Mouse (Mus musculus) c-Kit-positive CD71-positive TER-119-positive erythroid progenitor cells, embryonic 14.5 days (primary cell): ENCODE measurements around the gene Hps4.
A peak's percentile ranks its signal among the peaks of the same experiment; 100 is the strongest.

Experiments used
- DNase-seq: peaks from one replicate; pipeline ENCODE4 v3.0.0-alpha.2; 2013; ENCODE audit warnings: low spot score

Gene Hps4

GRCm38 (mm10) chr5:112367338-112367737 lies 24.5 kb downstream of the Hps4 start:
- no peak for DNase-seq

- DNase-seq, result no peak
Observed at GRCm38 (mm10) chr5:112367929-112368328, 25.0 kb downstream of the Hps4 start.

GRCm38 (mm10) chr5:112368666-112369065 lies 25.8 kb downstream of the Hps4 start:
- DNase-seq, result no peak

- DNase-seq, result no peak
Observed at GRCm38 (mm10) chr5:112369326-112369725, 26.4 kb downstream of the Hps4 start.

- DNase-seq, result no peak
Observed at GRCm38 (mm10) chr5:112370236-112370813, 27.4 kb downstream of the Hps4 start.

GRCm38 (mm10) chr5:112371933-112372332 lies 29.1 kb downstream of the Hps4 start:
- no peak for DNase-seq

GRCm38 (mm10) chr5:112376111-112376510 lies 33.2 kb downstream of the Hps4 start:
- DNase-seq, result no peak

GRCm38 (mm10) chr5:112377380-112377779 lies 34.5 kb downstream of the Hps4 start:
- no peak for DNase-seq

GRCm38 (mm10) chr5:112378716-112379115 lies 35.8 kb downstream of the Hps4 start:
- DNase-seq, result no peak

GRCm38 (mm10) chr5:112381154-112381553 lies 38.3 kb downstream of the Hps4 start:
- DNase-seq, result no peak

GRCm38 (mm10) chr5:112382042-112382441 lies 39.2 kb downstream of the Hps4 start:
- no peak for DNase-seq

GRCm38 (mm10) chr5:112382641-112383330 lies 39.9 kb downstream of the Hps4 start:
- DNase-seq, result no peak

- DNase-seq, result no peak
Observed at GRCm38 (mm10) chr5:112384805-112385472, 42.1 kb downstream of the Hps4 start.

- DNase-seq, result peak; percentile 56
Observed at GRCm38 (mm10) chr5:112385973-112386372, 43.1 kb downstream of the Hps4 start.

- no peak for DNase-seq
Observed at GRCm38 (mm10) chr5:112389352-112389751, 46.5 kb downstream of the Hps4 start.

GRCm38 (mm10) chr5:112391002-112391401 lies 48.1 kb downstream of the Hps4 start:
- no peak for DNase-seq

GRCm38 (mm10) chr5:112391676-112392323 lies 48.9 kb downstream of the Hps4 start:
- DNase-seq, result no peak

GRCm38 (mm10) chr5:112393741-112394414 lies 51.0 kb downstream of the Hps4 start:
- DNase-seq, result no peak

GRCm38 (mm10) chr5:112394415-112394763 lies 51.5 kb downstream of the Hps4 start:
- no peak for DNase-seq

- no peak for DNase-seq
Observed at GRCm38 (mm10) chr5:112394779-112395443, 52.0 kb downstream of the Hps4 start, which contains the start of gene Asphd2. Asphd2 (minus strand) TSS chr5:112394866.

- DNase-seq, result no peak
Observed at GRCm38 (mm10) chr5:112396066-112396465, 53.2 kb downstream of the Hps4 start.

- DNase-seq, result no peak
Observed at GRCm38 (mm10) chr5:112399284-112399683, 56.4 kb downstream of the Hps4 start.
